Mouse (Mus musculus): Measurements from ENCODE around the gene Gm10842. TPM values are rescaled to one million over a fixed set of nuclear protein-coding genes. Genes with fewer than 3 reads are reported as not detected.
"Not testable (repeated sequence)": the region's sequence is repeated elsewhere in the genome, so short reads cannot be mapped to it uniquely, and the experiment has no call there.

Gene Gm10842
- polyA plus RNA-seq (2014; fragmentation: Nextera tagmentation; extraction: Ambion mirVana) = not detected in 2 replicates

DNA sequence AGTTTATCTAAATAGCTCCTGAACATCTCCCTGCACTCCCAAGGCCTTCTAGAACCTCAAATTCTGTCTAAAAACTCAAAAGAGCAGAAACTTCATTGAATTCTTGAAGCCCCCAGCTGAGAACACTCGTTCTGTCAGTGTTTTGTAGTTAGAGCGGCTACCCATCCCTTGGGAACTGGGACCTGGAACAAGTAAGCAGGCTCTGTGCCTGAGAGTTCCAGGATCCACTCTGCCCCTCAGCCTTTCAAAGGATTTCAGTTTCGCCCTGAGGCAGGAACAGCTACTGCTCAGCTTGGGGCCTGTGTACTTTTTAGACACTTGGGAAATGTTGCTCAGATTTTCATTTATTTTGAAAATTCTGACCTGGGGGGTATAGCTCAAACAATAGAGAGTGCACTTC, at the start of gene Gm10842:
Gene Gm10842, plus strand, starts transcription at position 301 of the 400 bp plus-strand sequence.
- ATAC-seq (ENCODE audit: insufficient number of reproducible peaks, insufficient read depth, low FRiP score, low read depth) = no peak
- 72% methylated on average over 3 of the region's 3 CpGs for WGBS

GRCm38 (mm10) chr11:105112448-105112847, 34.2 kb upstream of the Gm10842 start:
- not testable (repeated sequence) for H3K36me3 ChIP-seq (ENCODE audit: control insufficient read depth, insufficient read depth, low read length); H3K27ac ChIP-seq (ENCODE audit: low read length); ATAC-seq (ENCODE audit: insufficient number of reproducible peaks, insufficient read depth, low FRiP score, low read depth); H3K9me3 ChIP-seq (ENCODE audit: control insufficient read depth, low read depth, low read length); H3K9ac ChIP-seq (replicated peaks; ENCODE audit: low read depth, low read length); H3K27me3 ChIP-seq (ENCODE audit: control insufficient read depth, insufficient read depth, low read length); H3K4me3 ChIP-seq (ENCODE audit: low read depth, low read length); H3K4me2 ChIP-seq (replicated peaks; ENCODE audit: low read depth, low read length); H3K4me1 ChIP-seq (ENCODE audit: control insufficient read depth, insufficient read depth, low read length)
- 76% methylated on average over 19 of the region's 22 CpGs for WGBS

More for the DNA sequence above, at the start of gene Gm10842:
- H3K27me3 ChIP-seq (ENCODE audit: control insufficient read depth, insufficient read depth, low read length) = no peaks in the 10 kb centered on the region
- no peak within 1 kb of the TSS for H3K4me2 ChIP-seq (replicated peaks; ENCODE audit: low read depth, low read length)
- no peak within 1 kb of the TSS for H3K4me3 ChIP-seq (ENCODE audit: low read depth, low read length)
- H3K9me3 ChIP-seq (ENCODE audit: control insufficient read depth, low read depth, low read length) = no peaks in the 10 kb centered on the region
- 0 out of 2 replicates have a peak, but pooled peaks cover 3% of the 10 kb centered on the region for H3K4me1 ChIP-seq (ENCODE audit: control insufficient read depth, insufficient read depth, low read length)
- no peak within 1 kb of the TSS for H3K9ac ChIP-seq (replicated peaks; ENCODE audit: low read depth, low read length)
- no peaks in the 10 kb centered on the region for H3K36me3 ChIP-seq (ENCODE audit: control insufficient read depth, insufficient read depth, low read length)
- H3K27ac ChIP-seq (ENCODE audit: low read length) = no peak within 1 kb of the TSS

DNA sequence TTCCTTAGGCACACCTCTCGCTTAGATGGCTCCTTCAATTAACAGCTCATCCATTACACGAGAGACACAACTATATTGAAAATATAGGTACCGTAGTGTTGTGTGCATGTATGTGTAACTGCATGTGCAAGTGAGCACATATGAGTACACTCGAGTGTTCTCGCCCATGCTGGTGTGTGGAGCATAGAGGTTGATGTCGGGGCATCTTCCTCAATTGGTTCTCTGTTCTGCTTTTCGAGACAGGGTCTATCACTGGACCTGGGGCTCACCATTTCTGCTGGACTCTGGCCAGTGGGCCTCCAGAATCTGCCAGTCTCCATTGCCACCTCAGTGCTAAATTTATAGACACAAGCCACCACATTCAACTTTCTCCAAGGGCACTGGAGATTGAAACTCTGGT, 28.9 kb upstream of the Gm10842 start:
- ATAC-seq (ENCODE audit: insufficient number of reproducible peaks, insufficient read depth, low FRiP score, low read depth) = no peak
- Histone ChIP-seq H3K4me1 (ENCODE audit: control insufficient read depth, insufficient read depth, low read length) (no peaks in the 10 kb centered on the region), H3K36me3 (ENCODE audit: control insufficient read depth, insufficient read depth, low read length) (no peaks in the 10 kb centered on the region), H3K27ac (ENCODE audit: low read length) (no peak overlapping the region), H3K9me3 (ENCODE audit: control insufficient read depth, low read depth, low read length) (no peaks in the 10 kb centered on the region), H3K4me3 (ENCODE audit: low read depth, low read length) (no peak overlapping the region), H3K4me2 (replicated peaks; ENCODE audit: low read depth, low read length) (no peak overlapping the region), H3K9ac (replicated peaks; ENCODE audit: low read depth, low read length) (no peak overlapping the region), H3K27me3 (ENCODE audit: control insufficient read depth, insufficient read depth, low read length) (no peaks in the 10 kb centered on the region)
- WGBS = 88% methylated on average over 7 of the region's 7 CpGs

DNA sequence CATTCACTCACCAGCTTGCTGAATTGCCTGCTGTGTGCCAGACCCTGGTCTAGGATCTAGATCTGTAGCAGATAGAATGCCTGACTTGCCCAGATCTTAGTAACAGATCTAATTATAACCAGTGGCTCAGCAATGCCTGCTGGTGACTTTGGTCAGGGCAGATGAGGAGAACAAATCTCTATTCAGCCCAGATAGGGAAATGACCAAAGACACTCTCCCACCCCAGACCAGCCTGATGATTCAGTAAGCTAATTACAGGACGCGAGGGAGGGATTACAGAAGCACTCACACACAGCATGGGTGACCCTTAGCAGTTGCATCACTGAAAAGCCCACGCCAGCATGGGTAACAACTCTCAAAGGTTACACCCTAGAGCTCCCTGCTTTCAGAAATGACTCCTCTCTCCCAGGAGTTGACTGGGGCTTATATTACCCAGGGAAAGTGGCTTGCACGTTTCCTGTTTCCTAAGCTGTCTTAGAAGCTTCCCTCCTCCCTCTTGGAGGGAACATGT, 26.1 kb upstream of the Gm10842 start:
- no peak overlapping the region for H3K9ac ChIP-seq (replicated peaks; ENCODE audit: low read depth, low read length)
- ATAC-seq (ENCODE audit: insufficient number of reproducible peaks, insufficient read depth, low FRiP score, low read depth) = no peak
- H3K4me1 ChIP-seq (ENCODE audit: control insufficient read depth, insufficient read depth, low read length) = no peaks in the 10 kb centered on the region
- H3K4me3 ChIP-seq (ENCODE audit: low read depth, low read length) = no peak overlapping the region
- H3K4me2 ChIP-seq (replicated peaks; ENCODE audit: low read depth, low read length) = no peak overlapping the region
- no peak overlapping the region for H3K27ac ChIP-seq (ENCODE audit: low read length)
- H3K9me3 ChIP-seq (ENCODE audit: control insufficient read depth, low read depth, low read length) = no peaks in the 10 kb centered on the region
- no peaks in the 10 kb centered on the region for H3K27me3 ChIP-seq (ENCODE audit: control insufficient read depth, insufficient read depth, low read length)
- H3K36me3 ChIP-seq (ENCODE audit: control insufficient read depth, insufficient read depth, low read length) = no peaks in the 10 kb centered on the region
- WGBS = 35% methylated on average over 4 of the region's 4 CpGs

- not testable (repeated sequence) for H3K4me2 ChIP-seq (replicated peaks; ENCODE audit: low read depth, low read length); H3K9me3 ChIP-seq (ENCODE audit: control insufficient read depth, low read depth, low read length); H3K27me3 ChIP-seq (ENCODE audit: control insufficient read depth, insufficient read depth, low read length); H3K27ac ChIP-seq (ENCODE audit: low read length); H3K36me3 ChIP-seq (ENCODE audit: control insufficient read depth, insufficient read depth, low read length); H3K4me3 ChIP-seq (ENCODE audit: low read depth, low read length); H3K9ac ChIP-seq (replicated peaks; ENCODE audit: low read depth, low read length); ATAC-seq (ENCODE audit: insufficient number of reproducible peaks, insufficient read depth, low FRiP score, low read depth); H3K4me1 ChIP-seq (ENCODE audit: control insufficient read depth, insufficient read depth, low read length)
- 77% methylated on average over 5 of the region's 5 CpGs for WGBS
Measured at GRCm38 (mm10) chr11:105121792-105122191, 24.9 kb upstream of the Gm10842 start.

- Histone ChIP-seq H3K36me3 (ENCODE audit: control insufficient read depth, insufficient read depth, low read length) (no peaks in the 10 kb centered on the region; the same call in 1 of the 2 replicates), H3K4me1 (ENCODE audit: control insufficient read depth, insufficient read depth, low read length) (peaks cover 9% of the 10 kb centered on the region; the same call in 1 of the 2 replicates), H3K9ac (replicated peaks; ENCODE audit: low read depth, low read length) (no peak overlapping the region), H3K27me3 (ENCODE audit: control insufficient read depth, insufficient read depth, low read length) (no peaks in the 10 kb centered on the region), H3K27ac (ENCODE audit: low read length) (no peak overlapping the region), H3K9me3 (ENCODE audit: control insufficient read depth, low read depth, low read length) (no peaks in the 10 kb centered on the region), H3K4me2 (replicated peaks; ENCODE audit: low read depth, low read length) (no peak overlapping the region), H3K4me3 (ENCODE audit: low read depth, low read length) (no peak overlapping the region)
- no peak for ATAC-seq (ENCODE audit: insufficient number of reproducible peaks, insufficient read depth, low FRiP score, low read depth)
- 7% methylated on average over 9 of the region's 9 CpGs for WGBS
Measured at GRCm38 (mm10) chr11:105123986-105124385, 22.7 kb upstream of the Gm10842 start.

GRCm38 (mm10) chr11:105125735-105126519, 20.8 kb upstream of the Gm10842 start, which contains the start of gene Mettl2:
Mettl2 (plus strand) TSS chr11:105126425.
- Histone ChIP-seq H3K4me2 (replicated peaks; ENCODE audit: low read depth, low read length) (peak within 1 kb of the TSS; percentile 61), H3K9ac (replicated peaks; ENCODE audit: low read depth, low read length) (peak within 1 kb of the TSS; percentile 81)
- ATAC-seq (ENCODE audit: insufficient number of reproducible peaks, insufficient read depth, low FRiP score, low read depth) = peak; percentile 87

DNA sequence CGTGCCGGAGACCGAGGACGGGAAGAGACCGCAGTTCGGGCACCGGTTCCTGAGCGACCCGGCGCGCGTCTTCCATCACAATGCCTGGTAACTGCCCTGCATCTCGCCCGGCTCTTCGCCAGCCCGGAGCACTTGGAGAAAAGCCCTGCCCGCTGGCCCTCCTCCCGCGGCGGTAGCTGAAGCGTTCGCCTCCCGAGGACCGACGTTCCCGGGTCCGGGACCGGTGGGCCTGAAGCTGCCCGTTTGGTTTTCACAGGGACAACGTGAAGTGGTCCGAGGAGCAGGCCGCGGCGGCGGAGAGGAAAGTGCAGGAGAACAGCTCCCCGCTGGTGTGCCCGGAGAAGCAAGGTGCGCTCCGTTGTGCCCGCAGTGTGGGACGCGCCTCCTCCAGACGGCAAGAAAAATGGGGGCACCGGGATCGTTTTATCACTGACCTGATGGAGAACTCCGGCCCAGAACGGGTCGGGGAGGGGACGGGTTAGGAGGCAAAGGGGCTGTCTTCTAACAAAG, 20.1 kb upstream of the Gm10842 start:
- H3K27me3 ChIP-seq (ENCODE audit: control insufficient read depth, insufficient read depth, low read length) = no peaks in the 10 kb centered on the region
- H3K9ac ChIP-seq (replicated peaks; ENCODE audit: low read depth, low read length) = peak overlapping the region; percentile 81
- no peak; the same call in 1 of the 2 replicates for ATAC-seq (ENCODE audit: insufficient number of reproducible peaks, insufficient read depth, low FRiP score, low read depth)
- H3K4me2 ChIP-seq (replicated peaks; ENCODE audit: low read depth, low read length) = peak overlapping the region; percentile 61
- H3K4me3 ChIP-seq (ENCODE audit: low read depth, low read length) = peak overlapping the region; percentile 97
- no peak overlapping the region for H3K27ac ChIP-seq (ENCODE audit: low read length)
- H3K4me1 ChIP-seq (ENCODE audit: control insufficient read depth, insufficient read depth, low read length) = peaks cover 9% of the 10 kb centered on the region; the same call in 1 of the 2 replicates
- no peaks in the 10 kb centered on the region for H3K9me3 ChIP-seq (ENCODE audit: control insufficient read depth, low read depth, low read length)
- H3K36me3 ChIP-seq (ENCODE audit: control insufficient read depth, insufficient read depth, low read length) = peaks cover 19% of the 10 kb centered on the region
- WGBS = under 1% methylated on average over 48 of the region's 49 CpGs

More at GRCm38 (mm10) chr11:105125735-105126519, 20.8 kb upstream of the Gm10842 start, which contains the start of gene Mettl2:
- H3K36me3 ChIP-seq (ENCODE audit: control insufficient read depth, insufficient read depth, low read length) = peaks cover 13% of the 10 kb centered on the region
- no peak within 1 kb of the TSS for H3K27ac ChIP-seq (ENCODE audit: low read length)
- H3K4me1 ChIP-seq (ENCODE audit: control insufficient read depth, insufficient read depth, low read length) = peaks cover 9% of the 10 kb centered on the region; the same call in 1 of the 2 replicates
- no peaks in the 10 kb centered on the region for H3K27me3 ChIP-seq (ENCODE audit: control insufficient read depth, insufficient read depth, low read length)
- no peaks in the 10 kb centered on the region for H3K9me3 ChIP-seq (ENCODE audit: control insufficient read depth, low read depth, low read length)
- peak within 1 kb of the TSS; percentile 97 for H3K4me3 ChIP-seq (ENCODE audit: low read depth, low read length)
- WGBS = 2% methylated on average over 31 of the region's 38 CpGs
